In genomic region chr7:135428840-135429239, GRCm38 (mm10) we compare ENCODE assay signal across 26 mouse cellular contexts. TPM values are rescaled to one million over a fixed set of nuclear protein-coding genes. Genes with fewer than 3 reads are reported as not detected.
A peak's percentile ranks its signal among the peaks of the same experiment; 100 is the strongest.
DNase-seq lines count a peak whose midpoint lies in the region; ATAC-seq and TF ChIP-seq lines count a peak whose summit lies in the region.
"Had no signal": no experiment of that assay in that cellular context is flagged by ENCODE, and none has a peak within 500 bp of the region (broad histone marks: within the 10 kb centered on the region; RNA-seq: fewer than 3 reads in every experiment).

No protein-coding gene starts in this region.

- no peak overlapping the region for H3K4me2 ChIP-seq in liver, embryonic 11.5 days
- H3K4me2 ChIP-seq: forebrain, embryonic 12.5 days; heart, embryonic 12.5 days; hindbrain, embryonic 13.5 days; lung, embryonic 15.5 days; midbrain, embryonic 12.5 days had no signal

- no peaks in the 10 kb centered on the region for H3K27me3 ChIP-seq in liver, adult 2 months (ENCODE audit: control insufficient read depth, insufficient read depth, low read length)
- H3K27me3 ChIP-seq in liver, embryonic 11.5 days (replicated peaks; ENCODE audit: control insufficient read depth, insufficient read depth, low read length), result no peaks in the 10 kb centered on the region
- no peaks in the 10 kb centered on the region for H3K27me3 ChIP-seq in small intestine, adult 2 months (ENCODE audit: control insufficient read depth, insufficient read depth, low read length)
- H3K27me3 ChIP-seq: forebrain, embryonic 12.5 days; heart, embryonic 12.5 days; hindbrain, embryonic 13.5 days; lung, embryonic 15.5 days; midbrain, embryonic 12.5 days had no signal

- no peaks in the 10 kb centered on the region for H3K36me3 ChIP-seq in liver, adult 2 months (ENCODE audit: control insufficient read depth, insufficient read depth, low read length)
- no peaks in the 10 kb centered on the region for H3K36me3 ChIP-seq in liver, embryonic 11.5 days (ENCODE audit: control insufficient read depth, insufficient read depth, low read length)
- H3K36me3 ChIP-seq in small intestine, adult 2 months (ENCODE audit: control insufficient read depth, insufficient read depth, low read length), result no peaks in the 10 kb centered on the region
- H3K36me3 ChIP-seq: embryonic facial prominence, embryonic 10.5 days; forebrain, embryonic 12.5 days; heart, embryonic 12.5 days; hindbrain, embryonic 13.5 days; lung, embryonic 15.5 days; midbrain, embryonic 12.5 days had no signal

- no peak for ATAC-seq in liver, embryonic 11.5 days (replicated peaks; ENCODE audit: low FRiP score)

- no peak overlapping the region for H3K9ac ChIP-seq in liver, adult 2 months (ENCODE audit: low read depth, low read length)
- no peak overlapping the region for H3K9ac ChIP-seq in liver, embryonic 11.5 days (ENCODE audit: low read depth, low read length)
- H3K9ac ChIP-seq: forebrain, embryonic 12.5 days; heart, embryonic 12.5 days; hindbrain, embryonic 13.5 days; lung, embryonic 15.5 days; midbrain, embryonic 12.5 days had no signal

- no peaks in the 10 kb centered on the region for H3K9me3 ChIP-seq in liver, embryonic 11.5 days (ENCODE audit: control insufficient read depth, low read length)
- H3K9me3 ChIP-seq: embryonic facial prominence, embryonic 10.5 days; forebrain, embryonic 12.5 days; heart, embryonic 12.5 days; hindbrain, embryonic 13.5 days; lung, embryonic 15.5 days; midbrain, embryonic 12.5 days had no signal

- no peaks in the 10 kb centered on the region for H3K4me1 ChIP-seq in liver, adult 2 months (ENCODE audit: control insufficient read depth, insufficient read depth, low read length)
- H3K4me1 ChIP-seq in liver, embryonic 11.5 days (replicated peaks; ENCODE audit: control insufficient read depth, insufficient read depth, low read length), result no peaks in the 10 kb centered on the region
- no peaks in the 10 kb centered on the region for H3K4me1 ChIP-seq in bone marrow, adult 2 months (ENCODE audit: control insufficient read depth, insufficient read depth, low read length)
- no peaks in the 10 kb centered on the region for H3K4me1 ChIP-seq in small intestine, adult 2 months (ENCODE audit: control insufficient read depth, insufficient read depth, insufficient read length, low read length)
- H3K4me1 ChIP-seq: embryonic facial prominence, embryonic 10.5 days; forebrain, embryonic 12.5 days; heart, embryonic 12.5 days; hindbrain, embryonic 13.5 days; lung, embryonic 15.5 days; midbrain, embryonic 12.5 days had no signal

- no peaks in the 10 kb centered on the region for H3K79me2 ChIP-seq in liver, adult 2 months (ENCODE audit: control insufficient read depth, insufficient read depth, low read length)

- WGBS in liver, adult 2 months, result 90% methylated on average over 6 of the region's 6 CpGs
- WGBS in liver, embryonic 11.5 days, result 79% methylated on average over 6 of the region's 6 CpGs
- 80% methylated on average over 6 of the region's 6 CpGs for WGBS in bone marrow, adult 2 months
- WGBS in small intestine, adult 2 months, result 96% methylated on average over 6 of the region's 6 CpGs

- DNase-seq in liver, adult 2 months (ENCODE audit: extremely low read depth, low read depth, low spot score), result no peak
- no peak for DNase-seq in liver, embryonic 11.5 days (ENCODE audit: low spot score)
- peak; percentile 65 for DNase-seq in ES-CJ7 (ENCODE audit: low read depth, low spot score)
- DNase-seq in adrenal gland, postnatal 4 days (ENCODE audit: low spot score in 2 of 2), result no peak
- DNase-seq in right cerebral cortex, postnatal 36 days (ENCODE audit: low spot score in 2 of 2), result no peak
- DNase-seq: adrenal gland, postnatal 10 days; cerebellum, adult 2 months; gastrocnemius, adult 2 months; heart, postnatal 14 days; kidney, adult 11 months; kidney, postnatal 10 days; thymus, postnatal 14 days had no signal

- H3K27ac ChIP-seq in liver, adult 2 months (replicated peaks; ENCODE audit: insufficient read depth, low read depth, low read length), result no peak overlapping the region
- H3K27ac ChIP-seq in liver, embryonic 11.5 days (ENCODE audit: low read depth, low read length), result no peak overlapping the region
- H3K27ac ChIP-seq in bone marrow, adult 2 months (ENCODE audit: control insufficient read depth, insufficient read depth, low read depth, low read length, poor library complexity), result no peak overlapping the region
- no peak overlapping the region for H3K27ac ChIP-seq in small intestine, adult 2 months (ENCODE audit: insufficient read depth, low read depth, low read length)
- H3K27ac ChIP-seq: embryonic facial prominence, embryonic 10.5 days; forebrain, embryonic 12.5 days; gastrocnemius, adult 2 months; hindbrain, embryonic 13.5 days; lung, embryonic 15.5 days; midbrain, embryonic 12.5 days had no signal

- TF ChIP-seq CTCF in liver, adult 2 months (IDR thresholded peaks at IDR 0.05; ENCODE audit: low read depth, low read length), result peak; percentile 5; the same call in 1 of the 2 replicates
- TF ChIP-seq CTCF in bone marrow, adult 2 months (IDR thresholded peaks at IDR 0.05; ENCODE audit: control insufficient read depth, insufficient read depth, low read length), result peak; percentile 17; the same call in 1 of the 2 replicates
- TF ChIP-seq CTCF in small intestine, adult 2 months (IDR thresholded peaks at IDR 0.05; ENCODE audit: extremely low read depth, insufficient read length, insufficient replicate concordance, low read depth, low read length), result 0 out of 2 replicates have a peak, but pooled peaks have one; percentile 9

- TF ChIP-seq POLR2A in liver, adult 2 months (IDR thresholded peaks at IDR 0.05; ENCODE audit: extremely low read depth, insufficient read depth, low read length), result no peak
- no peak for TF ChIP-seq POLR2A in bone marrow, adult 2 months (IDR thresholded peaks at IDR 0.05; ENCODE audit: borderline replicate concordance, control insufficient read depth, low read depth, low read length)
- no peak for TF ChIP-seq POLR2A in small intestine, adult 2 months (IDR thresholded peaks at IDR 0.05; ENCODE audit: low read depth, low read length)

- H3K4me3 ChIP-seq in liver, adult 2 months (ENCODE audit: insufficient read depth, low read depth, low read length), result no peak overlapping the region
- no peak overlapping the region for H3K4me3 ChIP-seq in liver, embryonic 11.5 days (ENCODE audit: low read depth, low read length)
- H3K4me3 ChIP-seq in bone marrow, adult 2 months (replicated peaks; ENCODE audit: control insufficient read depth, low read depth, low read length), result no peak overlapping the region
- no peak overlapping the region for H3K4me3 ChIP-seq in small intestine, adult 2 months (ENCODE audit: low read depth, low read length)
- H3K4me3 ChIP-seq: embryonic facial prominence, embryonic 10.5 days; forebrain, embryonic 12.5 days; gastrocnemius, adult 2 months; heart, embryonic 12.5 days; hindbrain, embryonic 13.5 days; lung, embryonic 15.5 days; midbrain, embryonic 12.5 days had no signal

RNA-seq across cellular contexts. Expression of gene Foxi2, which starts 18.7 kb away (rescaled TPM):
- total RNA-seq in liver, adult 2 months (2014; rRNA removed), result not detected in 2 replicates
- polyA plus RNA-seq in liver, adult 2 months (2012; rRNA removed), result not detected in 2 replicates
- polyA plus RNA-seq in liver, embryonic 11.5 days (2014; fragmentation: Nextera tagmentation; extraction: Ambion mirVana), result not detected in 2 replicates
- not detected in 2 replicates for polyA plus RNA-seq in bone marrow, adult 2 months (2011; ENCODE audit: insufficient read depth, insufficient read length, low replicate concordance, missing spikeins)
- polyA plus RNA-seq in small intestine, adult 2 months (2012; rRNA removed), result not detected in 2 replicates
- not detected for total RNA-seq in adrenal gland, postnatal 4 days (2021)
- total RNA-seq: adrenal gland, postnatal 10 days; common myeloid progenitor, adult 5-6 weeks; gastrocnemius, adult 2 months; granulocyte monocyte progenitor cell, adult 5-6 weeks; heart, postnatal 14 days; layer of hippocampus, adult 18-20 months; left cerebral cortex, postnatal 25 days had no signal
- polyA plus RNA-seq: cerebellum, adult 2 months; heart, embryonic 12.5 days; hindbrain, embryonic 13.5 days; lung, embryonic 15.5 days; neural tube, embryonic 14.5 days; stomach, embryonic 16.5 days had no signal
